Mouse (Mus musculus) lung, adult 2 months (tissue): Measurements from ENCODE around the gene Gm1113.

Experiments
- CTCF ChIP-seq: fragments of 200-500 bp; IDR thresholded peaks from 2 replicates; pipeline ENCODE4 v1.5.1; 2011; ENCODE audit warnings: mild to moderate bottlenecking, low read length, control low read depth; ENCODE audit not compliant: insufficient read depth
- POLR2A ChIP-seq: fragments of 200-500 bp; IDR thresholded peaks from 2 replicates; pipeline ENCODE4 v1.6.1; 2011; ENCODE audit warnings: low read depth, mild to moderate bottlenecking, control low read depth, low read length, borderline replicate concordance; ENCODE audit errors: extremely low read depth

DNA sequence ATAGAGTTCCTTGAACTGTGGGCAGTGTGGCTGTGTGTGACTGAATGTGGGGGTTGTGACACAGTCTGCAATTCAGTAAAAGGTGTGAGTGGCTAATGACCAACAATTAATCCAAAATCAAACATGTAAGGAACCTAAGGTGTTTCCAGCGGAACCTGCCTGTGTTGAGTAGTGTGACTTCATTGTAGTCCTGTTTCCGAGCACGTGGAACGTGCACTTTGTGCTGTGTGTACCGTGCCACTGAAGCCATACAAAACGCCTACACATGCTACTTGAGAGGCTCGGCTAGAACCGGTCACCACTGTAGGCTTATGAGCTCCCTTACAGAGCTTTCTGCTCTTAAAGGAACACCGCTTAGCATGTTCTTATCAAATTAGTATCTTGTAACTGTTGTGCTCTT lies 30.4 kb upstream of the Gm1113 start:
- TF ChIP-seq CTCF (no peak), POLR2A (no peak)
